Mouse (Mus musculus) embryonic facial prominence, embryonic 11.5 days (tissue): ENCODE results near the gene Slc12a1. TPM values are rescaled to one million over a fixed set of nuclear protein-coding genes. Genes with fewer than 3 reads are reported as not detected.
A peak's percentile ranks its signal among the peaks of the same experiment; 100 is the strongest.

Source experiments
- ATAC-seq: fragments of 200-750 bp; cut with Nextera tagmentation; replicated peaks from 2 replicates; pipeline ENCODE4 v1.8.0; 2017; ENCODE audit warnings: low read depth; ENCODE audit not compliant: insufficient number of reproducible peaks, low FRiP score, low TSS enrichment
- DNase-seq: peaks from one replicate; pipeline ENCODE4 v3.0.0-alpha.2; 2015; ENCODE audit warnings: low spot score
- H3K27ac ChIP-seq: fragments of 300-500 bp; sonication (generic); replicated peaks from 2 replicates; pipeline ENCODE4 v1.5.1; 2014; ENCODE audit warnings: mild to moderate bottlenecking, low read depth, low read length, control low read depth
- H3K27me3 ChIP-seq: fragments of 300-500 bp; sonication (generic); 2 replicates; pipeline ENCODE4 v1.6.1; 2014; ENCODE audit warnings: mild to moderate bottlenecking, low read length, moderate library complexity, mixed read lengths; ENCODE audit not compliant: control insufficient read depth, insufficient read depth
- H3K36me3 ChIP-seq: fragments of 300-500 bp; sonication (generic); replicated peaks from 2 replicates; pipeline ENCODE4 v1.6.1; 2014; ENCODE audit warnings: low read depth, mild to moderate bottlenecking, low read length, moderate library complexity, mixed read lengths; ENCODE audit not compliant: control insufficient read depth, insufficient read depth
- H3K4me1 ChIP-seq: fragments of 300-500 bp; sonication (generic); 2 replicates; pipeline ENCODE4 v1.6.1; 2014; ENCODE audit warnings: low read length, mixed read lengths; ENCODE audit not compliant: control insufficient read depth, insufficient read depth
- H3K4me2 ChIP-seq: fragments of 300-500 bp; sonication (generic); 2 replicates; pipeline ENCODE4 v1.6.1; 2014; ENCODE audit warnings: low read depth, mild to moderate bottlenecking, control low read depth, low read length, moderate library complexity
- H3K4me3 ChIP-seq: fragments of 300-500 bp; sonication (generic); 2 replicates; pipeline ENCODE4 v1.5.1; 2014; ENCODE audit warnings: low read depth, low read length, control low read depth
- H3K9ac ChIP-seq: fragments of 300-500 bp; sonication (generic); replicated peaks from 2 replicates; pipeline ENCODE4 v1.6.1; 2014; ENCODE audit warnings: mild to moderate bottlenecking, control low read depth, low read length
- H3K9me3 ChIP-seq: fragments of 300-500 bp; sonication (generic); replicated peaks from 2 replicates; pipeline ENCODE4 v1.6.1; 2016; ENCODE audit warnings: mild to moderate bottlenecking, low read length, inconsistent platforms, mixed read lengths; ENCODE audit not compliant: control insufficient read depth
- WGBS: fragments of 180-500 bp; shearing (Covaris S2); extraction: QIAGEN DNeasy Blood & Tissue Kit; methylation state at CpG from one replicate; pipeline ENCODE4 v1.1.7; 2014; 5-methylcytosine and 5-hydroxymethylcytosine counted together
- polyA plus RNA-seq: library from polyadenylated mRNA; unstranded; fragments of >200 nt; fragmentation: Nextera tagmentation; extraction: Ambion mirVana; gene quantifications from 2 replicates; pipeline ENCODE4 v1.2.1, GENCODE M21; 2014

Slc12a1 gene
- polyA plus RNA-seq, 1 experiment from 2014 or later, result not detected

DNA sequence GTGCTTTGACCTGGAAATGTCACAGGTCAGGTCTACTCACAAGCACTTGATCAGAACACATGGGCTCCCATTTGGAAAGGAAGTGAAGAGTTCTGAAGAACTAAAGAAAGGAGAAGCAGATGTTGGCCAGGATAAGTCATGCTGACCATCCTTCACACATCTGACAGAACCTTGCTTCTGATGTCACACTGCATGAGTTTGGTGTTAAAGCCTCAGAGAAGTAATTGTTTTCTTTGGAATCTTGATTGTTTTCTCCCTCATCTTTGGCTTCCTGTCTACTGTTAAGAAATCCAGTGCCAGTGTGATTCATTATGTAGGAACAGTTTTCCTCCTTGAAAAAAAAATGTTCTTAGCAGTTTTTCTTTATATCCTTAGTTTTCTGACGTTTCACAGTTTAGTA lies 116.6 kb downstream of the Slc12a1 start:
- Histone ChIP-seq H3K4me3 (no peak overlapping the region), H3K4me2 (no peak overlapping the region), H3K9me3 (no peaks in the 10 kb centered on the region), H3K27me3 (no peaks in the 10 kb centered on the region), H3K27ac (no peak overlapping the region), H3K9ac (no peak overlapping the region), H3K4me1 (no peaks in the 10 kb centered on the region), H3K36me3 (no peaks in the 10 kb centered on the region)
- ATAC-seq (no peak), DNase-seq (no peak)
- 76% methylated on average over 1 of the region's 1 CpGs for whole genome bisulfite sequencing

DNA sequence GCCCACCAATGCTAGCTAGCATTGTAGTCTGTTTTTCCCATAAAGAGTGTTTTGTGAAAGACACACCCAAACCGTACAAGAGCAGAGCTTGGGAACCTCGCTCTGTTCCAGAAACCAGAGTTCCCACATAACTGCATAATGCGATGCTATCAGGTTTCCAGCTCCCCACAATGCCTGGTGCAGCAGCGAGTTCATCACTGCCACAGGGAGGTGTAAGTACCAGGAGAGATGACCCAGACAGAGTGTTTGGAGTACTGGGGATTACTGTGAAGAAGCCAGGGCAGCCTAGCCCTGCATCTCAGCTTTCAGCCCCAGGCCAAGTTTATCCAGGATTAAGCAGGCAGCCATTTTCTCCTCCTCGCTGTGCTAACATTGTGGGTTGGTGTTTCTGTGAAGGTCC lies 123.3 kb downstream of the Slc12a1 start:
- Histone ChIP-seq H3K36me3 (no peaks in the 10 kb centered on the region), H3K4me1 (no peaks in the 10 kb centered on the region), H3K9me3 (no peaks in the 10 kb centered on the region), H3K4me2 (no peak overlapping the region), H3K27ac (no peak overlapping the region), H3K4me3 (no peak overlapping the region), H3K9ac (no peak overlapping the region), H3K27me3 (no peaks in the 10 kb centered on the region)
- peak; percentile 81; the same call in 1 of the 2 replicates for ATAC-seq
- peak; percentile 60 for DNase-seq
- WGBS, result 30% methylated on average over 5 of the region's 5 CpGs

DNA sequence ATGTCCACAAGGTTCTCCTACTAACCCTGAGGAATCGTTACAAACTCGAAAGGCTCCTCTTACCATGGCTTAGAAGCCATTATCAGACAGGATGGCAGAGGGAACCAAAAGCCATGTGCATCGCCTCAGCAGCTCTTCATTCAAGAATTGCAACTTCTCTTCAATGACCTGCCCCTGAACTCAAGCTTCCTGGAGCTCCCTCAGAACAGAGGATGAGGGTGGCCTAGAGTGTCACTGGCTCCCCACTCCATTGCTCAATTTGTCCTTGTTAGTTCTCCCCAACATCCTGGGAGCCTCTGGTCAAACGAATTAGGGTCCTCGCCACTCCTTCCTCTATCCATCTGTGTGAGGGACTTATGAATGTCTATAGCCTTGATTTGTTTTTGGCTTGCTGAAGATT lies 124.4 kb downstream of the Slc12a1 start:
- H3K4me2 ChIP-seq, result no peak overlapping the region
- WGBS, result 80% methylated on average over 5 of the region's 5 CpGs
- no peak for ATAC-seq

DNA sequence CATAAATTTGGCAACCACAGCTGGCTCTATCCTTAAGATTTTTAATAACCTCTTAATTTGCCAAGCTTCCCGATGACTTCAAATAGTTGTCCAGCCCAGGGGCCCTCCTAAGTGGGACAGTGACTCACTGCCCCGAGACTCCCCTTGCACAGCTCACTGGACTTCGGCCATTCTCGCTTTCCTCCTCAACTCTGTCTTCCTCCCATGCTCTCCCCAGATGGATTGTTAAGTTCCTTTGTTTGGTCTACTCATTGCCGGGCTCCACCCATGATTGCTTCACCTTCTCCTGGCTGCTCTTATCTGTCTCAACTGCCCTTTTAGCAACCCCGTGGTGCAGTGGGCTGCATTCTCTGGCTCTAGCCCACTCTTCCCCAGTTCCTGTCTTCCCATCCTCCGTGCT lies 126.2 kb downstream of the Slc12a1 start:
- DNase-seq (no peak), ATAC-seq (no peak)
- H3K4me2 ChIP-seq, result no peak overlapping the region
- 79% methylated on average over 7 of the region's 7 CpGs for WGBS
- H3K4me1 ChIP-seq, result no peaks in the 10 kb centered on the region; the same call in 1 of the 2 replicates
- no peak overlapping the region for H3K27ac ChIP-seq
- no peak overlapping the region for H3K9ac ChIP-seq
- no peaks in the 10 kb centered on the region for H3K27me3 ChIP-seq
- no peaks in the 10 kb centered on the region for H3K36me3 ChIP-seq
- H3K9me3 ChIP-seq, result no peaks in the 10 kb centered on the region
- H3K4me3 ChIP-seq, result no peak overlapping the region

More for the DNA sequence above, 124.4 kb downstream of the Slc12a1 start:
- H3K27me3 ChIP-seq, result no peaks in the 10 kb centered on the region
- H3K27ac ChIP-seq, result no peak overlapping the region
- DNase-seq, result no peak
- H3K9ac ChIP-seq, result no peak overlapping the region
- H3K4me1 ChIP-seq, result no peaks in the 10 kb centered on the region
- no peak overlapping the region for H3K4me3 ChIP-seq
- H3K36me3 ChIP-seq, result no peaks in the 10 kb centered on the region
- H3K9me3 ChIP-seq, result no peaks in the 10 kb centered on the region

Other genes starting within 250 kb of the Slc12a1 start
- 4.3 and 8.3 TPM in 2 replicates for gene Slc24a5, start 84.4 kb upstream of the Slc12a1 start, polyA plus RNA-seq
- 161 and 186 TPM in 2 replicates for gene Myef2, start 28.8 kb upstream of the Slc12a1 start, polyA plus RNA-seq
- not detected in 2 replicates for gene Ctxn2, start 15.8 kb upstream of the Slc12a1 start, polyA plus RNA-seq
- gene Dut, start 94.7 kb downstream of the Slc12a1 start, polyA plus RNA-seq, result 230 and 235 TPM in 2 replicates